Mouse (Mus musculus): ENCODE data around the gene Chst15. TPM values are rescaled to one million over a fixed set of nuclear protein-coding genes. Genes with fewer than 3 reads are reported as not detected.

Chst15 gene
- polyA plus RNA-seq, 1 experiment from 2014 or later, result 30.8 TPM

GRCm38 (mm10) chr7:132258817-132259216, 58.2 kb downstream of the Chst15 start:
- Histone ChIP-seq H3K4me1 (ENCODE audit: control insufficient read depth, insufficient read depth, low read length) (peaks cover 16% of the 10 kb centered on the region), H3K36me3 (ENCODE audit: control insufficient read depth, insufficient read depth, low read length) (peaks cover 20% of the 10 kb centered on the region), H3K27ac (ENCODE audit: low read length) (peak overlapping the region; percentile 34; the same call in 1 of the 2 replicates), H3K4me2 (replicated peaks; ENCODE audit: low read depth, low read length) (no peak overlapping the region), H3K27me3 (ENCODE audit: control insufficient read depth, insufficient read depth, low read length) (no peaks in the 10 kb centered on the region), H3K9ac (replicated peaks; ENCODE audit: low read depth, low read length) (no peak overlapping the region), H3K4me3 (ENCODE audit: low read depth, low read length) (no peak overlapping the region), H3K9me3 (ENCODE audit: control insufficient read depth, low read depth, low read length) (no peaks in the 10 kb centered on the region)
- ATAC-seq (ENCODE audit: insufficient number of reproducible peaks, insufficient read depth, low FRiP score, low read depth), result peak; percentile 68
- WGBS, result 19% methylated on average over 7 of the region's 7 CpGs

- Histone ChIP-seq H3K36me3 (ENCODE audit: control insufficient read depth, insufficient read depth, low read length) (peaks cover 20% of the 10 kb centered on the region), H3K27ac (ENCODE audit: low read length) (peak overlapping the region; percentile 34; the same call in 1 of the 2 replicates), H3K4me1 (ENCODE audit: control insufficient read depth, insufficient read depth, low read length) (peaks cover 16% of the 10 kb centered on the region), H3K27me3 (ENCODE audit: control insufficient read depth, insufficient read depth, low read length) (no peaks in the 10 kb centered on the region), H3K4me2 (replicated peaks; ENCODE audit: low read depth, low read length) (no peak overlapping the region), H3K4me3 (ENCODE audit: low read depth, low read length) (no peak overlapping the region), H3K9ac (replicated peaks; ENCODE audit: low read depth, low read length) (no peak overlapping the region), H3K9me3 (ENCODE audit: control insufficient read depth, low read depth, low read length) (no peaks in the 10 kb centered on the region)
- no peak for ATAC-seq (ENCODE audit: insufficient number of reproducible peaks, insufficient read depth, low FRiP score, low read depth)
- WGBS, result 60% methylated on average over 5 of the region's 5 CpGs
Observed at GRCm38 (mm10) chr7:132258216-132258615, 58.8 kb downstream of the Chst15 start.

GRCm38 (mm10) chr7:132253513-132253912, 63.5 kb downstream of the Chst15 start:
- Histone ChIP-seq H3K4me3 (ENCODE audit: low read depth, low read length) (no peak overlapping the region), H3K4me1 (ENCODE audit: control insufficient read depth, insufficient read depth, low read length) (peaks cover 9% of the 10 kb centered on the region), H3K9me3 (ENCODE audit: control insufficient read depth, low read depth, low read length) (no peaks in the 10 kb centered on the region), H3K4me2 (replicated peaks; ENCODE audit: low read depth, low read length) (no peak overlapping the region), H3K36me3 (ENCODE audit: control insufficient read depth, insufficient read depth, low read length) (peaks cover 17% of the 10 kb centered on the region), H3K9ac (replicated peaks; ENCODE audit: low read depth, low read length) (no peak overlapping the region), H3K27ac (ENCODE audit: low read length) (no peak overlapping the region), H3K27me3 (ENCODE audit: control insufficient read depth, insufficient read depth, low read length) (no peaks in the 10 kb centered on the region)
- no peak for ATAC-seq (ENCODE audit: insufficient number of reproducible peaks, insufficient read depth, low FRiP score, low read depth)
- WGBS, result 82% methylated on average over 5 of the region's 5 CpGs

- no peak overlapping the region for H3K4me3 ChIP-seq (ENCODE audit: low read depth, low read length)
- H3K9me3 ChIP-seq (ENCODE audit: control insufficient read depth, low read depth, low read length), result no peaks in the 10 kb centered on the region
- no peaks in the 10 kb centered on the region for H3K27me3 ChIP-seq (ENCODE audit: control insufficient read depth, insufficient read depth, low read length)
- H3K4me2 ChIP-seq (replicated peaks; ENCODE audit: low read depth, low read length), result no peak overlapping the region
- H3K27ac ChIP-seq (ENCODE audit: low read length), result no peak overlapping the region
- no peak for ATAC-seq (ENCODE audit: insufficient number of reproducible peaks, insufficient read depth, low FRiP score, low read depth)
- WGBS, result 93% methylated on average over 4 of the region's 4 CpGs
- peaks cover 5% of the 10 kb centered on the region for H3K4me1 ChIP-seq (ENCODE audit: control insufficient read depth, insufficient read depth, low read length)
- peaks cover 17% of the 10 kb centered on the region for H3K36me3 ChIP-seq (ENCODE audit: control insufficient read depth, insufficient read depth, low read length)
- H3K9ac ChIP-seq (replicated peaks; ENCODE audit: low read depth, low read length), result no peak overlapping the region
Observed at GRCm38 (mm10) chr7:132253078-132253477, 64.0 kb downstream of the Chst15 start.

- WGBS, result 63% methylated on average over 10 of the region's 10 CpGs
- no peaks in the 10 kb centered on the region for H3K9me3 ChIP-seq (ENCODE audit: control insufficient read depth, low read depth, low read length)
- H3K27ac ChIP-seq (ENCODE audit: low read length), result no peak overlapping the region
- no peak overlapping the region for H3K4me3 ChIP-seq (ENCODE audit: low read depth, low read length)
- H3K27me3 ChIP-seq (ENCODE audit: control insufficient read depth, insufficient read depth, low read length), result no peaks in the 10 kb centered on the region
- peaks cover 12% of the 10 kb centered on the region; the same call in 1 of the 2 replicates for H3K36me3 ChIP-seq (ENCODE audit: control insufficient read depth, insufficient read depth, low read length)
- H3K4me2 ChIP-seq (replicated peaks; ENCODE audit: low read depth, low read length), result no peak overlapping the region
- no peak overlapping the region for H3K9ac ChIP-seq (replicated peaks; ENCODE audit: low read depth, low read length)
- no peak for ATAC-seq (ENCODE audit: insufficient number of reproducible peaks, insufficient read depth, low FRiP score, low read depth)
- peaks cover 4% of the 10 kb centered on the region for H3K4me1 ChIP-seq (ENCODE audit: control insufficient read depth, insufficient read depth, low read length)
Observed at GRCm38 (mm10) chr7:132249563-132250119, 67.4 kb downstream of the Chst15 start.

GRCm38 (mm10) chr7:132247567-132247966, 69.5 kb downstream of the Chst15 start:
- Histone ChIP-seq H3K4me2 (replicated peaks; ENCODE audit: low read depth, low read length) (no peak overlapping the region), H3K27me3 (ENCODE audit: control insufficient read depth, insufficient read depth, low read length) (no peaks in the 10 kb centered on the region), H3K9me3 (ENCODE audit: control insufficient read depth, low read depth, low read length) (no peaks in the 10 kb centered on the region), H3K9ac (replicated peaks; ENCODE audit: low read depth, low read length) (no peak overlapping the region), H3K4me1 (ENCODE audit: control insufficient read depth, insufficient read depth, low read length) (peaks cover 4% of the 10 kb centered on the region), H3K36me3 (ENCODE audit: control insufficient read depth, insufficient read depth, low read length) (0 out of 2 replicates have a peak, but pooled peaks cover 12% of the 10 kb centered on the region), H3K27ac (ENCODE audit: low read length) (peak overlapping the region; percentile 44; the same call in 1 of the 2 replicates), H3K4me3 (ENCODE audit: low read depth, low read length) (no peak overlapping the region)
- ATAC-seq (ENCODE audit: insufficient number of reproducible peaks, insufficient read depth, low FRiP score, low read depth), result peak; percentile 23; the same call in 1 of the 2 replicates
- 21% methylated on average over 11 of the region's 11 CpGs for WGBS

- Histone ChIP-seq H3K4me1 (ENCODE audit: control insufficient read depth, insufficient read depth, low read length) (peaks cover 4% of the 10 kb centered on the region), H3K4me2 (replicated peaks; ENCODE audit: low read depth, low read length) (no peak overlapping the region), H3K9ac (replicated peaks; ENCODE audit: low read depth, low read length) (no peak overlapping the region), H3K9me3 (ENCODE audit: control insufficient read depth, low read depth, low read length) (no peaks in the 10 kb centered on the region), H3K27me3 (ENCODE audit: control insufficient read depth, insufficient read depth, low read length) (no peaks in the 10 kb centered on the region), H3K36me3 (ENCODE audit: control insufficient read depth, insufficient read depth, low read length) (peaks cover 12% of the 10 kb centered on the region; the same call in 1 of the 2 replicates), H3K4me3 (ENCODE audit: low read depth, low read length) (no peak overlapping the region), H3K27ac (ENCODE audit: low read length) (peak overlapping the region; percentile 44; the same call in 1 of the 2 replicates)
- ATAC-seq (ENCODE audit: insufficient number of reproducible peaks, insufficient read depth, low FRiP score, low read depth), result no peak
- 78% methylated on average over 5 of the region's 5 CpGs for WGBS
Observed at GRCm38 (mm10) chr7:132247091-132247490, 69.9 kb downstream of the Chst15 start.

GRCm38 (mm10) chr7:132245730-132246129, 71.3 kb downstream of the Chst15 start:
- H3K9ac ChIP-seq (replicated peaks; ENCODE audit: low read depth, low read length), result no peak overlapping the region
- peaks cover 4% of the 10 kb centered on the region for H3K4me1 ChIP-seq (ENCODE audit: control insufficient read depth, insufficient read depth, low read length)
- H3K36me3 ChIP-seq (ENCODE audit: control insufficient read depth, insufficient read depth, low read length), result peaks cover 23% of the 10 kb centered on the region; the same call in 1 of the 2 replicates
- no peak for ATAC-seq (ENCODE audit: insufficient number of reproducible peaks, insufficient read depth, low FRiP score, low read depth)
- H3K27me3 ChIP-seq (ENCODE audit: control insufficient read depth, insufficient read depth, low read length), result no peaks in the 10 kb centered on the region
- no peak overlapping the region for H3K27ac ChIP-seq (ENCODE audit: low read length)
- H3K9me3 ChIP-seq (ENCODE audit: control insufficient read depth, low read depth, low read length), result no peaks in the 10 kb centered on the region
- WGBS, result 88% methylated on average over 6 of the region's 6 CpGs
- H3K4me2 ChIP-seq (replicated peaks; ENCODE audit: low read depth, low read length), result no peak overlapping the region
- no peak overlapping the region for H3K4me3 ChIP-seq (ENCODE audit: low read depth, low read length)

GRCm38 (mm10) chr7:132244637-132245036, 72.4 kb downstream of the Chst15 start:
- H3K36me3 ChIP-seq (ENCODE audit: control insufficient read depth, insufficient read depth, low read length), result peaks cover 20% of the 10 kb centered on the region; the same call in 1 of the 2 replicates
- H3K4me3 ChIP-seq (ENCODE audit: low read depth, low read length), result no peak overlapping the region
- H3K9ac ChIP-seq (replicated peaks; ENCODE audit: low read depth, low read length), result no peak overlapping the region
- H3K27me3 ChIP-seq (ENCODE audit: control insufficient read depth, insufficient read depth, low read length), result no peaks in the 10 kb centered on the region
- H3K4me2 ChIP-seq (replicated peaks; ENCODE audit: low read depth, low read length), result no peak overlapping the region
- ATAC-seq (ENCODE audit: insufficient number of reproducible peaks, insufficient read depth, low FRiP score, low read depth), result no peak
- no peaks in the 10 kb centered on the region; the same call in 1 of the 2 replicates for H3K4me1 ChIP-seq (ENCODE audit: control insufficient read depth, insufficient read depth, low read length)
- H3K9me3 ChIP-seq (ENCODE audit: control insufficient read depth, low read depth, low read length), result no peaks in the 10 kb centered on the region
- H3K27ac ChIP-seq (ENCODE audit: low read length), result no peak overlapping the region
- WGBS, result 91% methylated on average over 14 of the region's 14 CpGs
